Mouse (Mus musculus) CD4-positive, CD25-positive, alpha-beta regulatory T cell, adult 2 months (primary cell): ENCODE measurements around the gene Ifngr2.

Experiments
- DNase-seq: peaks from one replicate; pipeline ENCODE4 v3.0.0-alpha.2; 2012; ENCODE audit warnings: low read depth, low spot score

Gene Ifngr2

GRCm38 (mm10) chr16:91564580-91565291 is 17.9 kb downstream of the Ifngr2 start:
- DNase-seq: no peak

- DNase-seq: no peak
Observed at GRCm38 (mm10) chr16:91565292-91565951, 18.6 kb downstream of the Ifngr2 start.

GRCm38 (mm10) chr16:91566002-91566401 is 19.1 kb downstream of the Ifngr2 start:
- no peak for DNase-seq

- DNase-seq: no peak
Observed at GRCm38 (mm10) chr16:91568960-91569359, 22.1 kb downstream of the Ifngr2 start.

GRCm38 (mm10) chr16:91571105-91571504 is 24.2 kb downstream of the Ifngr2 start:
- DNase-seq: no peak

GRCm38 (mm10) chr16:91575151-91575550 is 28.3 kb downstream of the Ifngr2 start:
- DNase-seq: no peak

GRCm38 (mm10) chr16:91578980-91579720 is 32.3 kb downstream of the Ifngr2 start:
- DNase-seq: no peak

- peak; percentile 72 for DNase-seq
Observed at GRCm38 (mm10) chr16:91582307-91582706, 35.4 kb downstream of the Ifngr2 start.

GRCm38 (mm10) chr16:91585617-91586016 is 38.7 kb downstream of the Ifngr2 start:
- no peak for DNase-seq

GRCm38 (mm10) chr16:91586244-91586643 is 39.4 kb downstream of the Ifngr2 start:
- no peak for DNase-seq

- no peak for DNase-seq
Observed at GRCm38 (mm10) chr16:91587730-91588453, 41.0 kb downstream of the Ifngr2 start.

- no peak for DNase-seq
Observed at GRCm38 (mm10) chr16:91588703-91589102, 41.8 kb downstream of the Ifngr2 start.

GRCm38 (mm10) chr16:91592162-91592561 is 45.3 kb downstream of the Ifngr2 start:
- DNase-seq: no peak

GRCm38 (mm10) chr16:91593262-91593661 is 46.4 kb downstream of the Ifngr2 start:
- DNase-seq: peak; percentile 41

GRCm38 (mm10) chr16:91595076-91595475 is 48.2 kb downstream of the Ifngr2 start:
- DNase-seq: no peak

GRCm38 (mm10) chr16:91596397-91596778 is 49.5 kb downstream of the Ifngr2 start:
- peak; percentile 78 for DNase-seq

- DNase-seq: peak; percentile 65
Observed at GRCm38 (mm10) chr16:91596779-91597671, 50.2 kb downstream of the Ifngr2 start.

- peak; percentile 99 for DNase-seq
Observed at GRCm38 (mm10) chr16:91597672-91598010, 50.8 kb downstream of the Ifngr2 start, which contains the start of gene Tmem50b. Gene Tmem50b, minus strand, starts transcription at chr16:91597800.

GRCm38 (mm10) chr16:91599242-91599641 is 52.4 kb downstream of the Ifngr2 start:
- no peak for DNase-seq

- DNase-seq: no peak
Observed at GRCm38 (mm10) chr16:91601081-91601480, 54.2 kb downstream of the Ifngr2 start.

- no peak for DNase-seq
Observed at GRCm38 (mm10) chr16:91601693-91602092, 54.8 kb downstream of the Ifngr2 start.
